Mouse (Mus musculus) hindbrain, embryonic 15.5 days (tissue): ENCODE measurements around the gene Mapkapk3. TPM values are rescaled to one million over a fixed set of nuclear protein-coding genes. Genes with fewer than 3 reads are reported as not detected.

Source experiments
- ATAC-seq: fragments of 200-750 bp; cut with Nextera tagmentation; 2 replicates; pipeline ENCODE4 v1.8.0; 2017; ENCODE audit warnings: low read depth, moderate number of reproducible peaks, moderate TSS enrichment; ENCODE audit not compliant: low FRiP score
- H3K27ac ChIP-seq: fragments of 300-500 bp; sonication (generic); replicated peaks from 2 replicates; pipeline ENCODE4 v1.5.1; 2015; ENCODE audit warnings: mild to moderate bottlenecking, inconsistent platforms
- H3K27me3 ChIP-seq: fragments of 300-500 bp; sonication (generic); 2 replicates; pipeline ENCODE4 v1.6.1; 2015; ENCODE audit warnings: control low read depth, inconsistent platforms
- H3K36me3 ChIP-seq: fragments of 300-500 bp; sonication (generic); 2 replicates; pipeline ENCODE4 v1.6.1; 2015; ENCODE audit warnings: control low read depth, inconsistent platforms
- H3K4me1 ChIP-seq: fragments of 300-500 bp; sonication (generic); replicated peaks from 2 replicates; pipeline ENCODE4 v1.6.1; 2015; ENCODE audit warnings: control low read depth, inconsistent platforms
- H3K4me2 ChIP-seq: fragments of 300-500 bp; sonication (generic); 2 replicates; pipeline ENCODE4 v1.6.1; 2015; ENCODE audit warnings: moderate library complexity, mild to moderate bottlenecking, inconsistent platforms
- H3K4me3 ChIP-seq: fragments of 300-500 bp; sonication (generic); 2 replicates; pipeline ENCODE4 v1.5.1; 2015; ENCODE audit warnings: mild to moderate bottlenecking, inconsistent platforms
- H3K9ac ChIP-seq: fragments of 300-500 bp; sonication (generic); 2 replicates; pipeline ENCODE4 v1.6.1; 2015; ENCODE audit warnings: inconsistent platforms
- H3K9me3 ChIP-seq: fragments of 300-500 bp; sonication (generic); 2 replicates; pipeline ENCODE4 v1.6.1; 2016; ENCODE audit warnings: control low read depth, inconsistent platforms
- WGBS: fragments of 180-500 bp; shearing (Covaris S2); methylation state at CpG from one replicate; pipeline ENCODE4 v1.1.7; 2015; 5-methylcytosine and 5-hydroxymethylcytosine counted together
- polyA plus RNA-seq: library from polyadenylated mRNA; unstranded; fragments of >200 nt; fragmentation: Nextera tagmentation; extraction: Ambion mirVana; gene quantifications from 2 replicates; pipeline ENCODE4 v1.2.1, GENCODE M21; 2015

Mapkapk3 gene
- 2.7 and 3.0 TPM in 2 replicates for polyA plus RNA-seq

DNA sequence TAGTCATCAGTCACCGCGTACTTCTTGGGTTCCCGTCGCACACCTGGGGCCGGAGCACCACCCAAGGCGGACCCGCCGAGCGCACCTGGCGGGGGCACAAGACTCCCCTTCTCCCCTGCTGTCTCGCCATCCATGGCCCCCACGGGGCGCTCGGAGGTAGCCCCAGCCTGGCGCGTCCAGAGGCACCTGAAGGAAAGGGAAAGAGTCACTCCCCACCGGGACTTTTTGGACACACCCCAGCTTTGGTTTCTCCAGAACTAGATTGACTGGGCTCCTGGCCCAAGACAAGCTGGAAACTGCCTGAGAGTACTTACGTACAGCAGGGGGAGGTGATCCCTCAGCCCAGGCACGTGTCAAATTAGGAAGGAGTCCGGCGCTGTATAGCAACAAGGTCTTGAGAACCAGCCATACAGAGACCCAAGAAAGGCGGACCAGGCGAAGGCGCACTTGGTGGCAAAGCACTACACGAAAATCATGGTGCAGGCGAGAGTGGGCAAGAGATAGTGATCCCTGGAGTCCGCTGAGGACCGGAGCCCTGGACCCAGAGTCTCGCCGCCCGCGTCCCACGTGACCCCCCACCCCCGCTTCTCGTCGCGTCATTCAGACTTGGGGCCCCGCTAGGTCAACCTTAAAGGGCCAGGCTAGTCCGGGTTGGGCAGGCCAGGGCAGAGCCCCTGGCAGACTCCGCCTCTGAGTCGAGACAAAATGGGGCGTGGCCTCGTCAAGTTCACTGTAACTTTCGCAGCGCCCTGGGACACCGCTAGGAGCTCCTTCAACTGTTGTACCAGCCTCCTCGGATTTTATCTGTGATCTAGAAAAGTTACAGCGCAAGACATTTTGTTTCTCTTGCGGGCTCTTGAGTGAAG lies at the start of gene Mapkapk3:
Gene Mapkapk3, minus strand, starts transcription at position 667 of the 866 bp plus-strand sequence.
- no peaks in the 10 kb centered on the region for H3K36me3 ChIP-seq
- peak; percentile 71 for ATAC-seq
- peak within 1 kb of the TSS; percentile 75 for H3K4me2 ChIP-seq
- H3K4me1 ChIP-seq, result peaks cover 11% of the 10 kb centered on the region
- peak within 1 kb of the TSS; percentile 38 for H3K4me3 ChIP-seq
- peaks cover 9% of the 10 kb centered on the region for H3K27me3 ChIP-seq
- no peaks in the 10 kb centered on the region for H3K9me3 ChIP-seq
- H3K9ac ChIP-seq, result peak within 1 kb of the TSS; percentile 7; the same call in 1 of the 2 replicates
- 2% methylated on average over 49 of the region's 49 CpGs for WGBS
- H3K27ac ChIP-seq, result no peak within 1 kb of the TSS

DNA sequence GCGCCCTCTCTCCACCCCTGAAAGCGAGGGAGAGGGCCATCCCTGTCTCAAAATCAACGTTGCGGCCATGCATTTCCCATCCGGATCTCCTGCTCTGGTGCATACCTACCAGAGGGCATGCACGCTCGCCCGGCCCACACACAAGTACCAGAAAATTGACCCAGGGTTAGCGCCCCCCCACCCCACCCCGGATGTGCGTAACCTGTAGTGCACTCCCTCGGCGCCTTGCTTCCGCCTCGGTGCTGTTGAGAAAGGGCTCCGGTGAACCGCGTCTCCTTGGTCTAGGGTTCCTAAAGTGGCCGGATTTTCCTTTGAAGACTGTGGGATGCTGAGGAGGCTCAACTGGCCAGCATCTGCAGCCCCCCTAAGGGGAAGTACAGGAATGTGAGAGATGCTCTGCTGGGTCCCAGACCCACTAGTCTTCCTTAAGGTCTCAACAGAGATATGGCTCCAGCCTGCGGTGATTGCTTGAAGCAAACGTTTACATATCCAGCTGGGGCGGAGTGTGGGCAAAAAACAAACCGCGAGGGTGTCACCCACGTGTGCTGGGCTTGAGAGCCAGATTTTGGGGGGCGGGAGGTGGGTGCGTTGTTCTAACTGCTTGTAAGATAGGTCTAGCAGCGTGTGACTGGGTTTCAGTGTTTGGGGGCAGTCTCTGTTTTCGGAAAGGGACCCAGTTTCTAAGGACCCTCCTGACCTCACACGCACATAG lies 48.7 kb upstream of the Mapkapk3 start, which contains the start of gene Hemk1:
Gene Hemk1, minus strand, starts transcription at position 179 of the 712 bp plus-strand sequence.
- peaks cover 50% of the 10 kb centered on the region for H3K4me1 ChIP-seq
- ATAC-seq, result peak; percentile 80

DNA sequence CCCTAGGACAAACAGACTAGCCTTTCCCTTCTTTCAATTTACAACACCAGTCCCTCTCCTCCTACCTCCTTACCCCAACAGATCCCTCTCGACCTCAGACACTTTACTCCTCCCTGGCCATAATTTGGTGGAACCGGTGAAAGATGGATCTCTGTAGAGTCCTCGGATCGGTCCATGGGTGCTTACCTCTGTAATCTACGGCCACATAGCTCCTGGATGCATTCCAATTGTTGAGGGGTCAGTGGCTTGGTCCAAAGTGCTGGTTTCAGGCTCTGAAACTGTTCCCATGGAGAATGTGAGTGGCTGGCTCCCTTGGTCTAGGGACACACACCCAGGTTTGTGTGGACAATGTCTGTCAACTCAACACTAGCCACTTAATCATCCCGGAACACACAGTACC lies 46.7 kb upstream of the Mapkapk3 start:
- ATAC-seq, result no peak
- WGBS, result 89% methylated on average over 6 of the region's 6 CpGs
- no peaks in the 10 kb centered on the region for H3K9me3 ChIP-seq

More for the DNA sequence above, 48.7 kb upstream of the Mapkapk3 start, which contains the start of gene Hemk1:
- no peaks in the 10 kb centered on the region for H3K9me3 ChIP-seq
- H3K9ac ChIP-seq, result peak within 1 kb of the TSS; percentile 73
- H3K27me3 ChIP-seq, result no peaks in the 10 kb centered on the region
- H3K36me3 ChIP-seq, result no peaks in the 10 kb centered on the region
- H3K27ac ChIP-seq, result peak within 1 kb of the TSS; percentile 79
- peak within 1 kb of the TSS; percentile 92 for H3K4me2 ChIP-seq
- WGBS, result 3% methylated on average over 30 of the region's 30 CpGs
- peak within 1 kb of the TSS; percentile 53 for H3K4me3 ChIP-seq

DNA sequence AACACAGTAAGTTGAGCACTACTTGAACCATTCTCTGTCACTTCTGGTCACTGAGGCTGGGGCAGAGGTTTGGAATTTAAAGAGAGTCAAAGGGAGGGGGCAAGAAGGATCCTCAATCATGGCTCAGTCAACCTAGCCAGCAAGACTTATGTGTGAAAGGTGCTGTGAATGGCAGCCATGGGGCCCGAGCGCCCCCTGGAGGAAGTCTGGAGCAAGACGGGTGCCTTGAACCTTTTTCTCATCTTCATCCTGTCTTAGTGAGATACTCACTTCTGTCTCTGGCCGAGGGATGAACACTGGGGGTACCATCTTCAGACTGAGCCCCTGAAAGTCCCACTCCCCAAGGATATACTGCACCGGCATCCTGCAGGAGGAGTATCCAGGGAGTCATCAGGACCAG lies 46.2 kb upstream of the Mapkapk3 start:
- H3K27ac ChIP-seq, result no peak overlapping the region
- 0 out of 2 replicates have a peak, but pooled peaks cover 7% of the 10 kb centered on the region for H3K36me3 ChIP-seq
- WGBS, result 14% methylated on average over 5 of the region's 5 CpGs
- no peak for ATAC-seq
- no peaks in the 10 kb centered on the region for H3K9me3 ChIP-seq
- no peak overlapping the region for H3K4me3 ChIP-seq
- no peaks in the 10 kb centered on the region for H3K27me3 ChIP-seq
- no peak overlapping the region for H3K4me2 ChIP-seq
- peaks cover 44% of the 10 kb centered on the region for H3K4me1 ChIP-seq
- H3K9ac ChIP-seq, result no peak overlapping the region

More for the DNA sequence above, 46.7 kb upstream of the Mapkapk3 start:
- peaks cover 48% of the 10 kb centered on the region for H3K4me1 ChIP-seq
- no peaks in the 10 kb centered on the region for H3K27me3 ChIP-seq
- H3K9ac ChIP-seq, result no peak overlapping the region
- H3K27ac ChIP-seq, result no peak overlapping the region
- no peak overlapping the region for H3K4me2 ChIP-seq
- 0 out of 2 replicates have a peak, but pooled peaks cover 6% of the 10 kb centered on the region for H3K36me3 ChIP-seq
- no peak overlapping the region for H3K4me3 ChIP-seq

DNA sequence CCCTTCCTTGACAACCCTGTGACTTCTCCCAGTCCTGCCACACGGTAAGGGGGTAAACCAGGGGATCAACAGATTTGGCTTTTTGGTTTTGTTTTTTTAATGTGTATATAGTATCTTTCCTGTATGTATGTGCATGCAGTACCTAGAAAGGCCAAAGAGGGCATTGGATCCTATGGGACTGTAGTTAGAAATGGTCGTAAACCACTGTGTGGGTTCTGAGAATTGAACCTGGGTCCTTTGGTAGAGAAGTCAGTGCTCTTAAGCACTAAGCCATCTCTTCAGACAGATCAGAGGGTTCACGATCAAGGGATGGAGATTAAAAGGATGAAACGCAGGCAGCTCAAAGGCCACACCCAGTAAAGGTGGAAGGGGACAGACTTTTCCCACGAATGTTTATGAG lies 45.4 kb upstream of the Mapkapk3 start:
- Histone ChIP-seq H3K27ac (no peak overlapping the region), H3K9ac (no peak overlapping the region), H3K9me3 (no peaks in the 10 kb centered on the region), H3K4me3 (no peak overlapping the region), H3K27me3 (no peaks in the 10 kb centered on the region), H3K4me2 (no peak overlapping the region), H3K36me3 (0 out of 2 replicates have a peak, but pooled peaks cover 10% of the 10 kb centered on the region), H3K4me1 (peaks cover 40% of the 10 kb centered on the region)
- 92% methylated on average over 5 of the region's 5 CpGs for WGBS
- no peak for ATAC-seq

DNA sequence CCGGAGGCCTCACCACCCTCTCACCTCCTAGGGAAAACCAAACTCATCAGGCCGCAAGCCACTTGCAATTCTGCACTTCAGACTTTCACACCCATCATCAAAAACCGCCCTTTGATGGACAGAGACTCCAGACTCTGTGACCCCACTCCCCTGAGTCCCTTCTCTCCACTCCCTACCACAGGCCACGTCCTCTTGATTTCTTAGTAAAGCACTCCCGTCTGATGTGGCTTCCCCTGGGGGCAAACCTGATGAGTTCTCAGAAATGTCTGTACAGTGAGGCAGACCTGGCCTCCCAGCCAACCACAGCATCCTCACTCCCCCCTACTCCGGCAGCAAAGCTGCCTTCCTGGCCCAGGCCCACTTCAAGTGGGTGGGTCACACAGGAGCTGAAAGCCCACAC lies 44.7 kb upstream of the Mapkapk3 start:
- Histone ChIP-seq H3K4me1 (peaks cover 33% of the 10 kb centered on the region), H3K27me3 (no peaks in the 10 kb centered on the region), H3K36me3 (0 out of 2 replicates have a peak, but pooled peaks cover 10% of the 10 kb centered on the region), H3K9ac (no peak overlapping the region), H3K27ac (no peak overlapping the region), H3K9me3 (no peaks in the 10 kb centered on the region), H3K4me3 (no peak overlapping the region), H3K4me2 (no peak overlapping the region)
- ATAC-seq, result no peak
- WGBS, result 90% methylated on average over 6 of the region's 6 CpGs

DNA sequence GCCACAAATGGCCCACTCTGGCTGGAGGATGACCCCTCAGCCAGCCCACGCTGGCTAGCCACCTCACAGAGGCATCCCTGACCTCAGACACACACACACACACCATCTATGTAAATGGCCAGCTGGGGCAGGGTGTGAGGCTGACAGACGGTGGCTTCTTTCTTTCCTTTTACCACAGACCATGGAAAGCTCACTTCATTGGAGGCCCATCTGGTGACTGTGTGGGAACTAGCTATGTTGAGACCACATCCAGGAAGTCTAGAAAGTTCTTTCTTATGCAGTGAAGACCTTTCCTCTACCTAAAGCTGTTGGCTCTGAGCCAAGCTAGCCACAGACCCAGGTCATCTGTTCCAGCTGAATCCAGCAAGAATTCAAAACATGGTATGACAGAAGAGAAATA lies 44.0 kb upstream of the Mapkapk3 start:
- Histone ChIP-seq H3K27me3 (no peaks in the 10 kb centered on the region), H3K36me3 (0 out of 2 replicates have a peak, but pooled peaks cover 10% of the 10 kb centered on the region), H3K9ac (no peak overlapping the region), H3K9me3 (no peaks in the 10 kb centered on the region), H3K27ac (no peak overlapping the region), H3K4me1 (peaks cover 27% of the 10 kb centered on the region), H3K4me3 (no peak overlapping the region), H3K4me2 (no peak overlapping the region)
- ATAC-seq, result no peak
- WGBS, result 71% methylated on average over 2 of the region's 2 CpGs

DNA sequence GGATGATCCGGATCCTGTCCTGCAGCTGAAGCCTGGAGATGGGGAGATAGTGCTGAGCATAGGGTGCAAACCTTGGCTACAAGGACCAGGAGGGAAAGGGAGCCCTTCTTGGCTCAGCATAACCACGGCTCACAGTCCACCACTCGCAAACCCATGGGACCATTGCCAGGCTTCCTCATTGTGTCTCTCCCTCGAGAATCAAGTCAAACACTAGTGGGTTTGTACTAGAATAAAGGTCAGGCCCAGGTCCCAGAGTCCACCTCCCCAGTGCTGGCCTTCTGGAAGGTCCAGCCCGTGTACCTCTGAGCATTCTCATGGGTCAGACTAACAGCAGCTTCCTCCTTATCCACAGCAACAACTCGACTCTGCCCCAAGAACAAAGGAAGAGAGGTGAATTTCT lies 41.1 kb upstream of the Mapkapk3 start:
- WGBS, result 80% methylated on average over 6 of the region's 6 CpGs
- Histone ChIP-seq H3K9me3 (no peaks in the 10 kb centered on the region), H3K27ac (no peak overlapping the region), H3K27me3 (no peaks in the 10 kb centered on the region), H3K9ac (no peak overlapping the region), H3K4me2 (no peak overlapping the region), H3K4me3 (no peak overlapping the region), H3K4me1 (peaks cover 3% of the 10 kb centered on the region), H3K36me3 (0 out of 2 replicates have a peak, but pooled peaks cover 10% of the 10 kb centered on the region)
- ATAC-seq, result no peak

DNA sequence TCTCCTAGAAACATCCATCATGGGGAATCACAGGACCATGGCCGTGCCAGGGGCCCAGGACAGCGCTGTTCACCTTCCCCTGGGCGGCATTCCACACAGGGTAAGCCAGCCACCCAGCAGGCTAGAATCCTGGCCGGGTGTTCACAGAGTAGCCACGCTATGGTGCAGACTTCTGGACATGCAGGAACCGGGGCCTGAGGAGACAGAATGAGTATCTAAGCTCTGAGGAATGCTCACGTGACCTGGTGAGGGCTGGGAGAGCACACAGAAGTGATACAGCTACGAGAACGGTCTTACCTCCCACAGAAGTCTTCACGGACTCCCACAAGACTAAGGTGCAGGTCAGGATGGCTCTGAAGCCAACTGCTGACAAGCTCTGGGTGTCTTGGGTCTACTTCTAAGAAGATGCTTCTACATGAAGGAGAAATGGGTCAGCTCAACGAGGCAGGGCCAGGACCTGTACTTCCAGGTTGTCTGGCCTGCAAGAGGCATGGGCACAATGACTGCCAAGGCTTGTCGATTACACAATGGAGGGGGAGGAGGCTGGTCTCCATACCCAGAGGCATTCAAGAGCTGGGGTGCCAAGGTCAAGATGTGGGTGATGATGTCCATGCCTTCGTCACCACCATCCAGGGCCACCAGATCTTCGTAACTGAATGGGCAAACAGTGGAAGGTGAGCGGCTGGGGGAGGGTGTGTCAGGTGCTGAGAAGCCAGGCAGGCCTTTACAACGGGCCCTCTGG lies 38.4 kb upstream of the Mapkapk3 start:
- H3K9ac ChIP-seq, result no peak overlapping the region
- no peaks in the 10 kb centered on the region for H3K27me3 ChIP-seq
- no peak overlapping the region for H3K27ac ChIP-seq
- no peak overlapping the region for H3K4me2 ChIP-seq
- 92% methylated on average over 16 of the region's 16 CpGs for WGBS
- no peak for ATAC-seq
- H3K9me3 ChIP-seq, result no peaks in the 10 kb centered on the region
- H3K4me1 ChIP-seq, result no peaks in the 10 kb centered on the region
- H3K36me3 ChIP-seq, result 0 out of 2 replicates have a peak, but pooled peaks cover 10% of the 10 kb centered on the region
- no peak overlapping the region for H3K4me3 ChIP-seq

DNA sequence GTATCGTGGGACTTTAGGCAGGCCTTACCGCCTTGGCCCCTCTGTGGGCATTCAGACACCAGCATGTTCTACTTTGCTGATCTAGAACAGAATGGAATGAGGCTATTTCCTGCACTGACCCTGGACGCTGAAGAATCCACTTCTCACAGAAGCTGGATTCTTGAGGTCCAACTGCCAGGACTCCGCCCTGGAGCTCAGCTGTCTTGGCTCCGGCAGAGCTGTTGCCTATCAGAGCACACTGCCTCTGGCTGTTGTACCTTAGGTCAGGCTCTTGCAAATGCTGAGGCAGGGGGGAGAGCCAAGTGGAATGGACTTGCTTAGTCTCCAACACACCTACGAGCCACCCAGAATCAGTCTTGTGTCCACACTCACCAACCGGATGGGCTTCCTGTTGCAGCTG lies 36.2 kb upstream of the Mapkapk3 start:
- H3K27ac ChIP-seq, result no peak overlapping the region
- H3K36me3 ChIP-seq, result 0 out of 2 replicates have a peak, but pooled peaks cover 2% of the 10 kb centered on the region
- H3K9me3 ChIP-seq, result no peaks in the 10 kb centered on the region
- WGBS, result 89% methylated on average over 7 of the region's 7 CpGs
- no peak overlapping the region for H3K9ac ChIP-seq
- H3K27me3 ChIP-seq, result no peaks in the 10 kb centered on the region
- H3K4me3 ChIP-seq, result no peak overlapping the region
- no peak for ATAC-seq
- no peak overlapping the region for H3K4me2 ChIP-seq
- H3K4me1 ChIP-seq, result no peaks in the 10 kb centered on the region

DNA sequence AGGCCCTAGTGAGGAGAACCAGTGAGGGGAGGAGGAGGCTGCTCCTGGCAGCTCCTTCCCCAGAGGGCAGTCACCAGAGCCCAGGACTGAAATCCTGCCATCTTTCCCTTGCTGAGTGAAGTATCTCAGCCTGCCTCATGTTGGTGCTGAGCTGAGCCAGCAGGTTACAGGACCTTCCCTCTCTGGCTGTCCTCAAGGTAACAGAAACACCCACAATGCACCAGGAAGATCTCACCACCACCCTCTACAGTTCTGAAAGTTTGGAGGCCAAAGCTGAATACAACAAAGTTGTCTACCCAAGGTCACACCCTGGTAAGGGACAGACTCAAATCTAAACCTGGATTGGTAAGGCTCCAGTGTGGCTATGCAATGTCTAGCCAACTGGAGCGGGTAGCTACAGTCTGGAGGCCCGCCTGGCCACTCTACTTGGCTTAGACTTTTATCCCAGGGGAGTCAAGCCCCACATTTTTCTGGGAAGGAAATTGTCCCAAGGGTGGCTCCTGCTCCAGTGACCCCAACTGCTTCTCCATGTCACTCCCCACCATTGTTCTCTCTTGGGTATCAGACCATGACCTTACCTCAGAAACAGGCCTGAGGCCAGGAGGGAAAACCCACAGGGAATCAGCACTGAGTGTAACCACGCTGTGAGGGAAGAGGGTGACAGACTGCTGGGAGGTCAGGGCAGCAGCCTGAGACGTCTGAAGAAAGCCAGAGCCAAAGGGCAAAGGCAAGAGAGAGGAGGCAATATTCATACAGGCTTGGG lies 35.3 kb upstream of the Mapkapk3 start:
- 63% methylated on average over 4 of the region's 4 CpGs for WGBS
- Histone ChIP-seq H3K4me1 (no peaks in the 10 kb centered on the region), H3K27ac (no peak overlapping the region), H3K9ac (no peak overlapping the region), H3K4me2 (no peak overlapping the region), H3K36me3 (no peaks in the 10 kb centered on the region), H3K4me3 (no peak overlapping the region), H3K27me3 (no peaks in the 10 kb centered on the region), H3K9me3 (no peaks in the 10 kb centered on the region)
- ATAC-seq, result no peak
